Mouse (Mus musculus) cerebellum, adult 11 months (tissue): ENCODE results near the gene Irak1.

Experiments used
- DNase-seq: peaks from one replicate; pipeline ENCODE4 v3.0.0; 2022

Irak1 gene

DNA sequence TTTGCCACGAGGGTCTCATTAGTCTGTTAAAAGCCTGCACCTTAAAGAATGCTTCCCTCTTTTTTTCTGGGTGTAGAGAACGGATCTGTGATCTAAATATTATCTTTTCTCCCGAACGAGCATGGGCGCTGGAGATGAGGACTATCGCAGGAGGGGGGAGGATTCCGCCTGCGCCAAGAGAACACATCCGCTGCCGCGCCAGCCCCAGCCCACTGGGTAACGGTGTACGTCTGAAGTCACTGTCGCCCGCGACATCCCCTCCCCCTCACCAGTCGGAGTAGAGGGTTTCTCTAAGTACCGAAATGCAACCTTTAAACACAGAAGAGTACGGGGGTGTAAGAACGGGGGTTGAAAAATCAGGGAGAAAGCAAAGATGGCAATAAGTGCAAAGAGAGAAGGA is 58.4 kb downstream of the Irak1 start:
- peak; percentile 41 for DNase-seq

DNA sequence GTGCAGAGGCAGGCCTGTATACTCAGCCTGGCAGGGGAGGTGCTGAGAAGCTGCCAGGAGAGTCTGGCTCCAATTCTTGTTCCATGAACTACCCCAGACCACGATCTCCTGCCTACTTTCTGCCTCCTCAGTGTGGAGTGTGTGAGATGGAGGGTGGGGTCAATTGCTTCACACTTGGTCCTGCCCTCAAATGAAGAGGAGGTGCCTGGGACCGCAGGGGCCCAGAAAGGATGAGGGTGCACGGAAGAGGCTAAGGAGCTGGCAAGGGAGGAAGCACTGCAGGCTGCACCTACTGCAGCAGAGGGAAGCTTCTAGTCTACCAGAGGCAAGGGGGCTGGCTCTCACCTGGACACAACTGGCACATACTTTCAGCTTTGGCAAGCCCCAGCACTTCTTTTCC is 59.4 kb downstream of the Irak1 start:
- DNase-seq = no peak
